Mouse (Mus musculus) megakaryocyte, adult 5-6 weeks (primary cell): ENCODE measurements around the gene Acads. TPM values are rescaled to one million over a fixed set of nuclear protein-coding genes. Genes with fewer than 3 reads are reported as not detected.
"Not testable (repeated sequence)": the region's sequence is repeated elsewhere in the genome, so short reads cannot be mapped to it uniquely, and the experiment has no call there.

Source experiments
- ATAC-seq: 2 replicates; pipeline ENCODE4 v1.8.0; 2016; ENCODE audit warnings: mild to moderate bottlenecking, inconsistent platforms; ENCODE audit not compliant: poor library complexity, severe bottlenecking
- total RNA-seq, 2 experiments: library from RNA; stranded (forward) in 1 of 2; stranded (reverse) in 1 of 2; fragments of 153-499, 151-499 nt in 1 of 2; fragments of 221-1000, 200-1000 nt in 1 of 2; gene quantifications; 2 replicates each; pipeline versions ENCODE4 v1.2.3 to v1.2.4; 2015 to 2017

Acads gene
- total RNA-seq (2015), result 13.5 and 15.2 TPM in 2 replicates
- total RNA-seq (2017), result 13.0 and 17.4 TPM in 2 replicates

- ATAC-seq, result peak; percentile 98
Measured at GRCm38 (mm10) chr5:115118961-115119570, at the start of gene Acads. Gene Acads (minus strand): TSS chr5:115119346.

GRCm38 (mm10) chr5:115167396-115167795, 48.2 kb upstream of the Acads start:
- ATAC-seq, result peak; percentile 87

- no peak for ATAC-seq
Measured at GRCm38 (mm10) chr5:115166815-115167194, 47.7 kb upstream of the Acads start.

- ATAC-seq, result no peak
Measured at GRCm38 (mm10) chr5:115165895-115166814, 47.0 kb upstream of the Acads start.

- ATAC-seq, result no peak
Measured at GRCm38 (mm10) chr5:115165351-115165750, 46.2 kb upstream of the Acads start.

GRCm38 (mm10) chr5:115164446-115164845, 45.3 kb upstream of the Acads start:
- not testable (repeated sequence) for ATAC-seq

GRCm38 (mm10) chr5:115163563-115163962, 44.4 kb upstream of the Acads start:
- ATAC-seq, result 0 out of 2 replicates have a peak, but pooled peaks have one; percentile 28

- not testable (repeated sequence) for ATAC-seq
Measured at GRCm38 (mm10) chr5:115161940-115162279, 42.8 kb upstream of the Acads start.

- no peak for ATAC-seq
Measured at GRCm38 (mm10) chr5:115161064-115161939, 42.2 kb upstream of the Acads start.

- ATAC-seq, result no peak
Measured at GRCm38 (mm10) chr5:115160655-115161054, 41.5 kb upstream of the Acads start.

GRCm38 (mm10) chr5:115159165-115159564, 40.0 kb upstream of the Acads start:
- no peak for ATAC-seq

- ATAC-seq, result peak; percentile 86
Measured at GRCm38 (mm10) chr5:115158040-115158983, 39.2 kb upstream of the Acads start, which contains the start of gene Mlec. Gene Mlec (minus strand): TSS chr5:115158179.

GRCm38 (mm10) chr5:115156933-115157589, 37.9 kb upstream of the Acads start:
- no peak for ATAC-seq

- ATAC-seq, result no peak
Measured at GRCm38 (mm10) chr5:115156401-115156800, 37.3 kb upstream of the Acads start.

- ATAC-seq, result peak; percentile 54
Measured at GRCm38 (mm10) chr5:115155831-115156230, 36.7 kb upstream of the Acads start.

- no peak for ATAC-seq
Measured at GRCm38 (mm10) chr5:115155156-115155631, 36.0 kb upstream of the Acads start.

GRCm38 (mm10) chr5:115152132-115152956, 33.2 kb upstream of the Acads start:
- no peak for ATAC-seq

GRCm38 (mm10) chr5:115151457-115151856, 32.3 kb upstream of the Acads start:
- no peak for ATAC-seq
